Mouse (Mus musculus): ENCODE data around the gene Hdhd5. TPM values are rescaled to one million over a fixed set of nuclear protein-coding genes. Genes with fewer than 3 reads are reported as not detected.

Hdhd5 gene
- total RNA-seq, 1 experiment from 2014 or later = 11.6 TPM

GRCm38 (mm10) chr6:120463884-120464283 lies 67.2 kb downstream of the Hdhd5 start:
- ATAC-seq (replicated peaks; ENCODE audit: low read depth, poor library complexity, severe bottlenecking) = peak; percentile 46

DNA sequence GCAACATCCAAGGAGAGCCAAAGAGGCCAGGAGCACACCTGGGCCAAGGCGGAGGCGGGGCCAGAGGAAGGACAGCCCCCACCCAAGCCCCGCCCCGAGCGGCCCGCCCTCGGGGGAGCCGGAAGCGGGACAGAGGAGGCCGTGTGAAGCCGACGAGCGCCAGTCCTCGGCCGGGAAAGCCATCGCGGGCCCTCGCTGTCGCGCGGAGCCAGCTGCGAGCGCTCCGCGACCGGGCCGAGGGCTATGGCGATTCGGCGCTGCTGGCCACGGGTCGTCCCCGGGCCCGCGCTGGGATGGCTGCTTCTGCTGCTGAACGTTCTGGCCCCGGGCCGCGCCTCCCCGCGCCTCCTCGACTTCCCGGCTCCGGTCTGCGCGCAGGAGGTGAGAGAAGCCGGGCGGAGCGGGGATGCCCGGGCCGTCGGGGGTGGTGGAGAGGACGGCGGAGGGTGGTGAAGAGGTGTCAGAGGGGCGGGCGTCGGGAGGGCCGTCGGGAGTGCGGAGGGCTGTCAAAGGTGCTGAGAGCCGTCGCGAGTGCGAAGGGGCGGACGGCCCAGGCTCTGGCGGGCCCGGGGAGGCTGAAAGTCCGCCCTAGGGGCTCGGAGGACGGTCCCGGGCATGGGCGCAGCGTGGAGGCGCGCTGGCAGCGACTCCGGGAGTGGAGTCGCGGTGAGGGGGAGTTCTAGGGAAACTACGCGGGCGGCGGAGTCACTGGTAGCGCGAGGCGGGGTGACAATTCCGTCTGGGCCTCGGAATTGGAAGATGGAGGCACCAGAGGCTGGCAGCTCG lies 67.8 kb downstream of the Hdhd5 start, which contains the start of gene Il17ra:
Gene Il17ra, plus strand, starts transcription at position 162 of the 786 bp plus-strand sequence.
- ATAC-seq (replicated peaks; ENCODE audit: low read depth, poor library complexity, severe bottlenecking) = peak; percentile 37

- ATAC-seq (replicated peaks; ENCODE audit: low read depth, poor library complexity, severe bottlenecking) = no peak
Observed at GRCm38 (mm10) chr6:120462251-120462650, 68.9 kb downstream of the Hdhd5 start.

- ATAC-seq (replicated peaks; ENCODE audit: low read depth, poor library complexity, severe bottlenecking) = no peak
Observed at GRCm38 (mm10) chr6:120461217-120461616, 69.9 kb downstream of the Hdhd5 start.

Other genes starting within 250 kb of the Hdhd5 start
- not detected in 2 replicates for gene D330020A13Rik, start 237.0 kb downstream of the Hdhd5 start, total RNA-seq (2017)
- not detected in 2 replicates for gene B4galnt3, start 236.8 kb downstream of the Hdhd5 start, total RNA-seq (2017)
- gene Kdm5a, start 167.2 kb downstream of the Hdhd5 start, total RNA-seq (2017) = 134 and 155 TPM in 2 replicates
- gene Ccdc77, start 166.9 kb downstream of the Hdhd5 start, total RNA-seq (2017) = 36.1 and 59.4 TPM in 2 replicates
- 29.6 and 31.8 TPM in 2 replicates for gene Il17ra, start 68.1 kb downstream of the Hdhd5 start, total RNA-seq (2017)
- gene Tmem121b, start 37.5 kb downstream of the Hdhd5 start, total RNA-seq (2017) = 0.53 and 0.73 TPM in 2 replicates
- gene Cecr2, start 135.1 kb upstream of the Hdhd5 start, total RNA-seq (2017) = 2.3 and 5.4 TPM in 2 replicates
- gene Slc25a18, start 242.3 kb upstream of the Hdhd5 start, total RNA-seq (2017) = not detected in 2 replicates